Mouse (Mus musculus) urinary bladder, postnatal 0 days (tissue): ENCODE data around the gene Cmtm6. TPM values are rescaled to one million over a fixed set of nuclear protein-coding genes. Genes with fewer than 3 reads are reported as not detected.

Source experiments
- polyA plus RNA-seq: library from polyadenylated mRNA; unstranded; fragments of >200 nt; fragmentation: Nextera tagmentation; extraction: Ambion mirVana; gene quantifications from 2 replicates; pipeline ENCODE4 v1.2.1, GENCODE M21; 2015

Cmtm6 gene
- 43.5 and 43.8 TPM in 2 replicates for polyA plus RNA-seq

GRCm38 (mm10) chr9:114731011-114731755, at the start of gene Cmtm6:
Cmtm6 (plus strand) TSS chr9:114731116.

DNA sequence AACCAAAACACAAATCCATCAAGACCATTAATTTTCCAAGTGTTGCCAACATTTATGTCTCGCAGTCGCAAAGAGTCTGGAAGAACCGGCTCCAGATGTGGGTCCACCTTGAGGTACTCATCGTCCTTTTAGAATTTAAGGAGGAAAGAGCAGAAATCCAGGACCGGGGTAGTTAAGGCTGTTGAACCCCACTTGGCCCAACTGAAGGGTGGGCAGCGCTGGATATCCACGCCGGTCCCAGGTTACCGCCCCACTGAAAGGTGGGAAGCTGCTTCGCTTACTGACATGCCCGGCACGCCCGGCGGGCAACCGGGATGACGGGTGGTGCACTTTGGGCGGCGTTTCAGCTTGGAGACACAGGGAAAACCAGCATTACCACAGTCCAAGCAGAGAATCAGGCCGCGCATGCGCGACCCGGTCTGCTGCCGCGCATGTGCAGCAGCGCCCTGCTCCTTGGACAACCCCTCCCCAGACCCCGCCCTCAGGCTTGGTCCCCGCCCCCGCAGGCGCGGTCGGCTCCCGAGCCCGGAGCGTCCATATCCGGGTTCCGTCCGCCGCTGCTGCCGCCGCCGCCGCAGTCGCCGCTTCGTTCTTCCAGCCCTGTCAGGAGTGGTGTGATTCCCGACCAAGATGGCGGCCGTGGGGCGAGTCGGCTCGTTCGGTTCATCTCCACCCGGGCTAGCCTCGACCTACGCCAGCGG, 42.5 kb upstream of the Cmtm6 start, which contains the start of gene Dync1li1:
Gene Dync1li1, plus strand, starts transcription at position 539 of the 701 bp plus-strand sequence.

GRCm38 (mm10) chr9:114781526-114782212, 50.8 kb downstream of the Cmtm6 start, which contains the start of gene Cmtm7:
Cmtm7 (minus strand) TSS chr9:114781856.

Other genes with a start within 250 kb of the Cmtm6 start
- 0.71 and 1.3 TPM in 2 replicates for gene Ccr4, start 226.2 kb upstream of the Cmtm6 start, polyA plus RNA-seq
- gene C130032M10Rik, start 215.4 kb upstream of the Cmtm6 start, polyA plus RNA-seq: not detected in 2 replicates
- gene Trim71, start 166.7 kb upstream of the Cmtm6 start, polyA plus RNA-seq: 0.23 and 0.28 TPM in 2 replicates
- 22.7 and 25.6 TPM in 2 replicates for gene Cnot10, start 90.9 kb upstream of the Cmtm6 start, polyA plus RNA-seq
- gene Dync1li1, start 42.3 kb upstream of the Cmtm6 start, polyA plus RNA-seq: 43.8 and 49.2 TPM in 2 replicates
- 113 and 128 TPM in 2 replicates for gene Cmtm7, start 50.7 kb downstream of the Cmtm6 start, polyA plus RNA-seq
- gene Cmtm8, start 113.0 kb downstream of the Cmtm6 start, polyA plus RNA-seq: 4.1 and 4.5 TPM in 2 replicates
- 17.2 and 20.3 TPM in 2 replicates for gene Gpd1l, start 202.9 kb downstream of the Cmtm6 start, polyA plus RNA-seq
- gene Osbpl10, start 247.5 kb downstream of the Cmtm6 start, polyA plus RNA-seq: 0.67 and 0.77 TPM in 2 replicates